Mouse (Mus musculus) kidney, postnatal 4 days (tissue): ENCODE data around the gene Rnasel.

ENCODE experiments used
- DNase-seq, 2 experiments: peaks; one replicate each; pipeline ENCODE4 v3.0.0; 2021; ENCODE audit warnings: mixed read lengths in 2 of 2

Rnasel gene

DNA sequence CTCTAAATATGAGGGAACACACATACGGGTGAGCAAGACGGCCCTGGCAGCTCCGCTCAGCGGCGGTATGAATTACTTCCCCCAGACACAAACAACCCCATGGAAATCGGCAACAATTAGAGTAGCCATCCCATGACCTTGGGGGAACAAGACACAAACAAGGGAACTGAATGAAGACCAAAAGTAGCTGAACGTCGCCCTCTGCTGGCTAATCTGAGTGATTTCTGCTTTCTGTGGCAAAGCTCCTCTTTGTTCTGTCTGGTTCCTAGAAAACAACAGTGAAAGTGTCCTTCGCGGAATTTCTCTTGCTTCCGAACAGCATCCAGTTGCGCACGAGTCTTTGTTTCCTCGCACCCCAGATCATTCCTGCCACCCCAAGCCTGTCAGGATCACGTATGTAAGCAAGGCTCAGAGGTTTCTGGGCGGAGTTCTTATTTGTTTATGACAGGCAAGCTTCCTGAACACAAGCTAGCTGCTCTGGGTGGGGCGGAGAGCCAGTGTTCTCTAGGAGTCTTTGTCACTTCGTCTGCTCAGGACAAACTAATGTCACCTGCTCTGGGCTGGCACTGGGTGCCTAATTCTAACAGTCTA, at the start of gene Rnasel:
Gene Rnasel (plus strand): TSS at position 216 of the 591 bp plus-strand sequence.
- peak; percentile 75 to 85 for DNase-seq

DNA sequence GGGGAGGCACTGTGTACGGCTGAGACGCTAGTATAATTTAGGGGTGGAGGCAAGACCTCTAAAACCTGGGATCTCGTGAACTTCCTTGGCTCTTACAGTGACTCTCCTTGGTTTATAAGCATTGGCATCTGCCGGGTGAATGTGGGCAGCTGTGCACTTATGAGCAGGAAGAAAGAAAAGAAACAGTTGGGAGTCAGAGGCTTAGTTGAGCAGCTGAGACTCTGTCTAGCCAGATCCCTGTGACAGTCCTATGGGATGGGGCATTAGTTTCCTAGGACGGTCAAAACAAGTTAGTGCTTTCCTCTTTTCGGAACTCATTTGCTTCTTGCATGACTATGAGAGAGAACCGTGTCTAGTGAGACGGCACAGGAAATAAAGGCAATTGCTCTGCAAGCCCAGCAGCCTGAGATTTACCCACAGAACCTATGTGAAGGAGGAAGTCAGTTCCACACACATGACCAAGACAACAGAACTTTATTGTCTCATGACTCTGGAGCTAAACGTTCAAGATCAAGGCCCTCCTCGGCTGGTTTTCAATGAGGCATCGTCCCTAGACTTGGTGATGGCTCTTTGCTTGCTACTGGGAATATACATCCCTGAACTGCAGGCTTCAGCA, 48.7 kb upstream of the Rnasel start:
- DNase-seq, result no peak

DNA sequence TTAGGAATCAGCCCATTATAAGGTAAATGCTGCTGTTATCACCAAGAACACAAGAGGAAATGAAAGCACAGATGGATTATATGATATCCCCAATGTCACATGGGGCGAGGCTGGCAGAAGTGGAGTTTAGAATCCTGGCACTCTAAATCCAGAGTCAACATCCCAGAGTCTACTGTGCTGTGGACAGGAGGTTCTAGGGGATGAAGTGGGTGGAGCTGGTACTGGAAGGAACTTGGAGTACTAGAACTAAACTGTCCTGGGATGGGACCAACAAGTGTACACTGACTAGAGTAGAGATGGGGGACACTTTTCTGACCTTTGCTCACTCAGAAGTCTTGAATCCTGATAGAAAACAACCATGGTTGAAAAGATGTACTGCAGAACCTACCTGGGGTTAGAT, 47.8 kb upstream of the Rnasel start:
- DNase-seq, result no peak

DNA sequence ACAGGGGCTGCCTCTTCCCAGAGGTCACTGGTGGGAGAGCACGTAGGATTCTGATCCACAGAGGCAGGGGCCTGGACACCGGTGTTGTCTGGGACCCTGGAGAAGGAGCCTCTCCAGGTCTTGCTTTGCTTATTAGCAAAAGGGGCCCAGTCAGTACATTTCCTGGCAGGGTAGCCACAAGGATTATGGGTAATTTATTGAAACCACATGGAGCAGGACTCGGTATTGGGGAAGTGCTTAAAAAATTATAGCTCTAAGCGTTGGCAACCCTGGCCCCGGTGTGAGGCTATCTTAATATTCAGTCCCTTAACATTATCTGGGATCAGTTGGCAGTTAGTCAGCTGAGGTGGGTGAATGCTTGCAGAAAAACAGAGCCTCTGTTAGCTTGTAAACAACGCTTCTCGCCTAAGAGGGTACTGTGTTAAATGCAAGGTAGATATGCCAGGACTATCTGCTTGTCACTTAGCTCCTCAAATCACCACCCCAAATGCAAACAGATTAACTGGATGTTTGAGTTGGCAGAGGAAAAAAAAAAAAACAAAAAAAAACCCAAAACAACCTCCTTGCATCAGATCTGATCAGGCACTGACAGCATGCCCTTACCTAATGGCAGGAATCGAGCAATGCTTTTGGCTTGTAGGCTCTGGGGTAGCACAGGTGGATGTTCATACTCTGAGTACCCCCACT, 46.9 kb upstream of the Rnasel start:
- no peak for DNase-seq

DNA sequence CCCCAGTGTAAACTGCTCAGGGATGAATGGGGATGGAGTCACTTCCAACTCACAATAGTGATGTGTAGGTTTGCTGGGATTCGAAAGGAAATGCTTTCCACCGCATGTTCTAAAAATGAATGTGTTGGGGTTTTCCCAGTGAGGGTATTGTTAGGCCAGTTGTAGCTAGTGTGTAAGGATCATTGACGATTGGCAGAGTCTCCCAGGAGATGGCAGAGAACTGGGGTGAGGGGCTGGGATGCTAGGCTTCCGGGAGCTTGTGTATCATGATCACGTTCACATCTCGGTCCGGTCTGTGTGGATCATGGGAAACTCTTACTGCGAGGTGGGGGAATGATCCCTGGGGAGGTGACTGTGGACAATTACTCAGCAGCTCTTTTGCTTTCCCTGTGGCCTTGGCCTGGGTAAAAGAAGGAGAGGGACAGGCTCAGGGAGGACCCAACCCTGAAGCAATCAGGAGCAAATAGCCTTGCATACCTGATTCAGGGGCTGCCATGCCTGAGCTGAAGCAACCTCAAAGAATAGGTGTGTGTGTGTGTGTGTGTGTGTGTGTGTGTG, 46.3 kb upstream of the Rnasel start:
- no peak for DNase-seq

DNA sequence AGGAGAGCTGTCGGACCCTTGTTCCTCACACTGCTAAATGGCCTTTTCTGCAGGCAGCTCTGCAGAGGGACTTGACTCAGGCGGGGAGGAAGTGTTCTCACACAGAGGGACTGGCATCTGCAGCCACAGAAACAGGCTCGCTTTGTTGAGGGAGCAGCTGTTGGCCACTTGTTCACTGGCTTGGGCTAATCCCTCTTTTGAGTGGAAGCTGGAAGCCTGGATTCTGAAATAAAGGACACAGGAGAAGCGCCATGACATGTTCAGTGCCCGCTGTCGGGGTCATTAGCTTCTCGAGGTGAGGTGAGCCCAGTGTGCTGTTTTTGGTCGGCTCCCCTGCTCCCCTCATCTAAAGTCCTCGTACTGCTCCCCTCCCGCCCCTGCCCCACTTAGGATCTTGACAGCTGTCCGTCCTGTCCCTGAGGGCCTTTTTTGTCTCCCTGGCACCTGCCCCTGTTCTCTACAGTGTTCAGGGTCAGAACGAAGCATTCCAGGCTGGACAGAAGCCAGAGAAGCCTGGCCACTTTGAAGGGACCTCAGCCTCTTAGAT, 45.7 kb upstream of the Rnasel start:
- peak in 1 of 2 experiments; percentile 10 for DNase-seq

DNA sequence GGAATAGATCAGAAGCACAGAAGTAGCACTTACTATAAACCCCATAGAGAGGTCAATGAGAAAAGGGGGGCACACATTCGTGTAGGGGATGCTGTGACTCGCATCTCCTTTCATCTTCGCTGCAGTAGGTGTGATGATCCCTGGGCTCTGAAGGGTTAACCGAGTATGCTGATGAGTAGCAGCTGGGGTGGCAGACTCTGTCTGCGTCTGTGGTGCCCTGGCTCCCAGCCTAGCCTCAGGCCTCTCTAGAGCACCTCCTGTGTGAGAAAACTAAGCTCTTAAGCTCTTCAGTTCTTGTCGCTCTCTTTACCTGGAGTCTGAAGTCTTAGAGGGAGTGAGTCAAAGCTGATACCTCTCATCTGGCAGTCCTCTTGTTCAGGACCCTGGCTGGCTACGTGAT, 45.1 kb upstream of the Rnasel start:
- DNase-seq, result no peak

DNA sequence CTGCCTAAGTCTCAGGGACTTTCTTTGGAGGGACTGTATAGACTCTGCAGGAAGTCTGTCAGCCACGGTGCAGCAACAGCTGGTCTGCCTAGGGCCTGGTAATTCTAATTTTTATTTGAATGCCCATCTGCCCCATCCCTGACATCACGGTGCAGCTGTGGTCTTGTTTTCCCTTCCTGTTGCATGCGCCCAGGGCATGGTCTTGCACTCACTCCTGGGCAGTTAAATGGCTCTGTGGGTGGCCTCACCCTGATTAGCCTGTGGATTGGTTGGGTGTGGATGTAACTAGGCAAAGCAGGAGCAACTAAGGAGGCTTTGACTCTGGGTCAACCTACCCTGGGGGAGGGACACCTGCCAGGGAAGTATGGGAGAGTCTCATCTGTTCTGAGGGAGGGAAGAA, 44.2 kb upstream of the Rnasel start:
- DNase-seq, result no peak

DNA sequence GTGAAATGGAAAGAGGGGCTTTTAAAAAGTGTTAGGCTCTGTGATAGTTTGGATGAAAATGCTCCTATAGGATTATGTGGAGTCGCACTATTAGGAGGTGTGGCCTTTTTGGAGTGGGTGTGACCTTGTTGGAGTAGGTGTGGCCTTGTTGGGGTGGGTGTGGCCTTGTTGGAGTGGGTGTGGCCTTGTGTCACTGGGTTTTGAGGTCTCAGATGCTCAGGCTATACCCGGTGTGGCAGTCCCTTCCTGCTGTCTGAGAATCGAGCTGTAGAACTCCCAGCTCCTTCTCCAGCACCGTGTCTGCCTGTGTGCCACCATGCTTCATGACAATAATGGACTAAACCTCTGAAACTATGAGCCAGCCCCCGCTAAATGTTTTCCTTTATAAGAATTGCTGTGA, 40.6 kb upstream of the Rnasel start:
- no peak for DNase-seq

DNA sequence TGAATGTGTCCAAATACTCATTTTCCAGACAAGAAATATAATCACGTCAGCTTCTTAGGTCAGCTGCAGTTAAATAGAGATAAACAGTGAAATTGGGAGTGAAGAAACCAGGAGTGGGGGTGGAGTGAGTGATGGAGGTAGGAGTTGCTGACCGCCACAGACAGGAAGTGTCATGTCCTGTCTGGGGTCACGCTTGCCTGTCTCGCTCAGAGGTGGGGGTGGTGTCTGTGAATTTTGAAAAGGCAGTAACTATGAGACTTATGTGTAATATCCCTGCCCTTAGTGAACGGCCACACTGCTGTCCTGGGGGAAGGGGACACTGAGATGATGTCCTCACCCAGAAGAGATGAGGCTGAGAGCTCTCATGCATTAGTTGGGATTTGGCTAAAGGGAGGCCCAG, 39.8 kb upstream of the Rnasel start:
- no peak for DNase-seq

DNA sequence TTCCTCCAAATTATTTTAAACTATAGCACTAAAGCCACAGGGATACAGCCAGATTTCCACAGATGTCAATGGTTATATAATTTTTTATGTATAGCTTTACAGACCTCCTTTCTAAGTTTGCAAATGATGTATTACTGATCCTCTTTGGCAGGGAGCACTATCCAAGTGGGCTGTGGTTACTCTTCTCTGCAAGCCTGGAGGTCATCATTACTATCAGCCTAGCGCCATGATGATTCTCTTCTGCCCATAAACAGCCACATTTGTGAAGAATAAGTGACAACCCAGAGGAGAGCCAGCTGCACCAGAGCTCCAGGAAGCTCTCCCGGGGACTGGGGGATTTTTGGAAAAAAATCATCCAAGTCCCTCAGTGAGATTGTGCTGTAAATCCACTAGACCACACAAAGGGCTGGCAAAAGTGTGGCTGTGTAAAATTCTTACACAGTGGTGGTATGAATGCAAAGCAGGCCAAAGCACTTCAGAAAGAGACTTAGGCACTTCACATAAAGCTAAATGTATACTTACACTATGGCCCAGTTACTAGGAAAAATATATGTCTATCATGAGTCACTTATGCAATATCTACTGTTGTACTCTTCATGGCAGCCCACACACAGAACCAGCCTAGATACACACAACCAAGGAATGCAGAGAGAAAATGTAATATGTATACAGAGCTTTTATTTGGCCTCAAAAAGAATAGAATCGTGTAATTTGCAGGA, 37.5 kb upstream of the Rnasel start:
- no peak for DNase-seq

DNA sequence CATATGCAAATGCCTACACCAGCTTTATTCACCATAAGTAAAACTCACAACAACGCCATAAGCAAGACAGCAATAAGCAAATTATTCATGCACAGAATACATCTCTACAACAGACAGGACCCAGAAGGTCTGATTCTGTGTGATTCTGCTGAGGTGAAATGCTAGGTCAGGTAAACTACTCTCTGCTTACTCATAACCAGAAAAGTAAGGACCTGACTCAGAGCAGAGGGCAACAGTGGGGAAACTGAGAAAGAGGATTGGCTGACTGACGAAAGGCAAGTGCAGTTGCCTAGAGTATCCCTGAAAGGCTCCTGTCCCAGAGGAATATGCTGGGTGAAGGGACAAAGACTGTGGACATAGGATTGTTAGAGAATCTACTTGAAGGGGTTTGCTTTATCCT, 36.6 kb upstream of the Rnasel start:
- DNase-seq, result no peak

DNA sequence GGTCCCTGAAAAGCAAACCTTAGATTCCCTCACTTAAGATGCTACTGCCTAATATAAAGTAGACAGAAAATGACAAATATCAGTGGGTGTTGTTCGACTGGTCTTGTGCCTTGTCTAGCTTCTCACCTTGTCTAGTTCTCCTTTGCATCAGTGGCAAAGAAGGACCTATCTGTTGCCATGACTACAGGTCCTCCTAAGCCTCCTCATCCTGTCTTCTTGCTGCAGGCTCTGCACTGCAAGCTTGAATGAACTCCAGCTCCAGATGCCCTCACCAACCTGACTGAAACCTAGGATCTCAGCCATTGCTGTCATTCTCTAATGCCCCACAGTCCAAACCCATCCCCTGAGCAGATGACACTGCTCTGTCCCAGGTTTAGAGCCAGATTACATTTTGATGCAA, 31.2 kb upstream of the Rnasel start:
- DNase-seq, result no peak

DNA sequence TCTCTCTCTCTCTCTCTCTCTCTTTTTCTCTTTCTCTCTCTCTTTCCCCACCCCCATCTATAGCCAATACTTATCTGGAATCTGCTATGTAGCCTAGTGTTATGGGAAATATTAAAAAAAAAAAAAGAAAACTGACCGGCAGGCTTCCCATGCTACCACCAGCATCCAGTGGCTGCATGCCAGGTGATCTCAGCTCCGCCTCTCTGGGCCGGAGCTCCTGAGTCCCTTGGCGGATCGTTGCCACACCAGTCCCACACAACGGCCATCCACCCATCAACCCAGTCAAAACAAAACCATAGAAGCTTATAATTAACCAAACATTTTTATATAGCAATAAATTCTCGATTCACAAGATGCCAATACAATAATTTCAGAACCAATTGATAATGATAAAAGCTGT, 28.3 kb upstream of the Rnasel start:
- DNase-seq, result no peak

DNA sequence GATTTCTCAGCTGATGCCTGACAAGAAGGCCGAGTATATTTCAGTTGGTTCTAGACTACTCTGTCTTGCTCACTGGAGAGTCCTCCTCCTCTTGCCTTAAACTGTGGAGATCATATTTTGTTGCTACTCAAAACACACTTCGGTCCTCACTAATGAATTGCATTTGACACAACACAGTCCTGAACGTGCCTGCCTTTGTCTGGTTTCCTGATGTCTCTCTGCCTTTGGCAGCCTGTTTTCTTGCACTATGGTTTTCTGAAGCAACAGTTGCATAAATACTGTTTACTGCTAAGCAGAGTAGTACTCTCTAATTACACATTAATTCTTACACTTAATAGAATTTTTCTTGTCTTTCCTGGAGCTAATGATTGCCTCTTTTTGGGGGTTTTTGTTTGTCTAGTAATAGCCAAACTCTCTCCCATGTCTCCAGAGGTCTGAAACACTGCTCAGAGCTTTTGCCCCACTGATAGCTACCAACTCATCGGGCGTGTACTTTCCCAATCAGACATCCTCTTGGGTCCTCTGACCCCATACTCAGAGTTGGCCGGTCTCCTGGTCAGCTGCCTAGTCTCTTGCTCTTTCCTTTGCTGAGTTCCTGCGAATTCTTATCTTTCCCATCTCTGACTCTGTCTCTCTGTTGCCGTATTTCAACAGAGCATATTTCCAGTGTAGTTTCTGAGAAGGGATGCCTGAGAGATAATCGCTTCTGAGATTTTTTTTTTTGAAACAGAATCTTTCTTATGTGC, 27.5 kb upstream of the Rnasel start:
- DNase-seq, result no peak

DNA sequence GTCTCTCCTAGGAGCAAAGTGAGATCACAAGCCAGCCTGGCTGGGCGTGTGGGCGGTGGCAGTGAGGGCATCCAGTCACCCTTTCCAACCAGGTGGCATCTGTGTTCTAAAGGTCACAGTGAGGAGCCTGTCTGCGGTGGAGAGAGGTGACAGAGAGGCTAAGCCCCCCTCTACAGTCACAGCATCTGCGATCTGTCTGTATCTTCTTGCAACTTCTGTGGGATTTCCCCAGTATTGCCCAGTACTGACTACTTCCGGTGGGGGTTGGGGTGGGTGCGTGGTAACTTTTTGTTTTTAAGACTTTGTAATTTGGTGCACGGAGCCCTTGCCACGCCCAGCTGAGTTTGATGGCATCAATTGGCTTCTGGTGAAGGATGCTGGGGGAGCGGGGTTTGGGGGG, 25.8 kb upstream of the Rnasel start:
- no peak for DNase-seq

DNA sequence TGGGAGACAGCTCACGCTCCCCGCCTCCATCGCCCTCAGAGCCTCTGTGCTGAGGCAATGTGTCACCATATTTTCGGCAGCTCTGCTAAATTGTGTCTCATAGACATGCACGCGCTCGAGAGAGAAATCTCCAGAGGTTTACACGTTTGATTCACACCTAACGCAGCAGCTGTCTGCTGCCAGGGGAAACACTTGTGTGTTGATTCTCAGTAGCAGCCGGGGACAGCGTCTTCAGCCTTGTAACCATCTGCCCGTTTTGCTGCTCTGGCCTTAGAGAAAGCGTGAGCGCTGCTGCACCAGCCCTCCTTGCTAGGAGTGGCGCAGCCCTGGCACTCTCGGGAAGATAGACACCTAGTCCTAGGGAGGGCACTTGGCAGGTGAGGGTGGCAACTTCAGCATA, 22.6 kb upstream of the Rnasel start:
- DNase-seq, result no peak

DNA sequence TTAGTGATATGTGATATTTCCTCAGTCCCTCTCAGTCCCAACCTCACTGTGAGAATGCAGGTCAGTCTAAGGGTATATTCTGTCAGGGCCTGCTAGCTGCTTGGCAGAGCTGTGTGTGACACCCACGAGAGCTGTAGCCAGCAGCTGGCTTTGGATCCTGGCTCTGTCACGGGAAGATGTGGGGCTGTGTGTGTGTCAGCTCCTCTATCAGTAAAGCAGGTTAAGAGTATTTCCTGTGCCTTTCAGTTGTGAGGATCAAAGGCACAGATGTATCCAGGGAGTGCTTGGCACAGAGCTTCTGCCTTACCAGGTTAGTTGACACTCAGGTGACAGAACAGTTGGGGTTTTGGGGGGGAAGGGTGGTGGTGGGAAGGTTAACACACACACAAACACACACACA, 19.4 kb upstream of the Rnasel start:
- DNase-seq, result no peak

DNA sequence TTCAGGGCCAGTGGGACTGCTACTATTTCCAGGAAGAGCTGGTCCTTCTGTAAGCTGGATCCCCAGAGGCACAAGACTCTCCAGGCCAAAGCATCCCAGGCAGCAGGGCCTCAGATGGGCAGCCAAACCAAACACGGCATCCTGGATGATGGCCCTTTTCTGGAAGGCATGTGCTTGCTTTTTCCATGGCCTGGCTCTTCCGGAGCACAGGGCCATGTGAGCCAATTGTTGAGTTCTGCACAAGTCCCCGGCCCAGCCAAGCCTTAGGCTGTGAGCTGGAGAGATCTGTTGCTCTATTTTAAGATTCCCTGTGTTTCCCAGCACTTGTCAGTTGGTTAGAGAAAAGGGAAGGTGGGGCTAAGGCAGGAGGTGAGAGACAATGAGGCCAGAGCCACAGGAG, 18.6 kb upstream of the Rnasel start:
- DNase-seq, result peak; percentile 34 to 57

DNA sequence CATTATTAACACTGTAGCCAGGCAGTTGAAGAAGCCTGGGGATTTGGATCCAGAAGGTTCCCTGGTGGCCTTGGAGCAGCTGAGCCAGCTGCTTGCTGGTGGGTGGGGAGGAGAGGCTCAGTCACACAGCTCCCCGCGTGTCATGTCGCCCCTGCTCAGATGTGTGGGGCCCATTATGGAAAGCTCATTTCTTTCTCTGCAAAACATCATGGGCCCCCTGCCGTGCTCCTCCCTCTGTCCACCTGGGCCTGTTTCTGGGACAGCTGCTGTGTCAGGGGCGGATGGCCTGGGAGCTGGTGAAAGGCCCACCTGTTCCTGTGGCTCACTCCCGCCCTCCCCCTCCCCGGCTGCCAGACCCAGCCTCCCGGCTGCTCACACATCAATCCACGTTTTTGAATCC, 16.0 kb upstream of the Rnasel start:
- DNase-seq, result no peak

DNA sequence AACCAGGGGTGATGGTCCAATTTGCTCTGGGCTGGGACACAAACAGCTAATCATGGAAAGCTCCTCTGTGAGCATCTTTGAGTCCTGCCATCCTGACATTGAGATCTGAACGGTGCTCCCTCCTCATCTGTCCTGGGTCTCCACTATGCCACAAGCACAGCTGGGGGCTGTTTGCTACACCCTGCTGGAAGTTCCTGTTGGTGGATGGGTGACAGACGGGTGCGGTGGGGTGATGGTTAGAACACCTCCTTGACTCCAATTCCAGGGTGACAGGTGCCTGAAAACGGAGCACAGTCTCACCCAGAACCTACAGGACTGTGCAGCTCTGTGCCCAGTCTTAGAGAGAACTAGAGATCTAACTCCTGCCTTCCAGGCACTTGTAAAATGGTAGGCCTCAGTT, 14.4 kb upstream of the Rnasel start:
- DNase-seq, result no peak

DNA sequence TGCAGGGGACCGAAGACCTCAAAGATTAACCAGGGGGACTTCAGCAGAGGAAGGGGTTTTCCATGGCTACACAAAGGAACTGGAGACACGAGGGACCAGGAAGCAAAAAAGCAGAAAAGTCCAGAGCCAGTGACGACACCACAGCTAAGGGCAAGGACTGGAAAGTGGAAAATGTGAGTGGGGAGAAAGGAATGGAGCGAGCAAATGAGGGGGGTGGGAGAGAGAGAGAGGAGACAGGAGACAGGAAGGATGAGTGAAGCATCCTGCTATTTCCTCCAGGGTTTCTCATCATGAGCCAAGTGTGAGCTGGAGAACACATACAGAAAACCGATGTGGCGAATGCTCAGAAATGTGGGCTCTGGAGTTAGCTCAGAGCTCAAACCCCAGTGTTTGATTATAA, 13.1 kb upstream of the Rnasel start:
- DNase-seq, result no peak
